Mouse (Mus musculus): ENCODE data around the gene Fcho2.
"Not testable (repeated sequence)": the region's sequence is repeated elsewhere in the genome, so short reads cannot be mapped to it uniquely, and the experiment has no call there.

Gene Fcho2

GRCm38 (mm10) chr13:98815147-98815785 is at the start of gene Fcho2:
Fcho2 (minus strand) TSS chr13:98815449.
- DNase-seq (ENCODE audit: low read depth, low spot score), result peak; percentile 95

DNA sequence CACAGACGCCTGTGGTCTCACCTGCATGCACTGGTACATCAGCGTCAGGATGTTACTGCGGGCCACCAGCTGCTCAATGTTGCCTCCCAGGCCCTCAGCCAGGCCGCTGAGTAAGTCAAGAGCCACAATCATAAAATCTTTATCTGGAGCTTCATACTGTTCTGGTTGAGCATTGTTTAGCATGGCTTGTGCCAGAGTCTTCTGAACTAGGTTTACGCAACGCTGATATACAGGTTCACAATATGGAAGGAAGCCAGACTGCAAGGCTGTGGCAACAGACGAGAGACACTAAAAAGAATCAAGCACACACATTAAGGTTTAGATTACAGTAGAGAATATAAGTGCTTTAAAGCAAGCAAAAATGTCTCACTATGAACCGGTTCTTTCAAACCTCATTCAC is 40.0 kb upstream of the Fcho2 start:
- no peak for DNase-seq (ENCODE audit: low read depth, low spot score)

- DNase-seq (ENCODE audit: low read depth, low spot score), result no peak
Measured at GRCm38 (mm10) chr13:98845794-98846193, 30.5 kb upstream of the Fcho2 start.

GRCm38 (mm10) chr13:98836423-98837088 is 21.3 kb upstream of the Fcho2 start:
- DNase-seq (ENCODE audit: low read depth, low spot score), result peak; percentile 15

GRCm38 (mm10) chr13:98835740-98836139 is 20.5 kb upstream of the Fcho2 start:
- DNase-seq (ENCODE audit: low read depth, low spot score), result no peak

DNA sequence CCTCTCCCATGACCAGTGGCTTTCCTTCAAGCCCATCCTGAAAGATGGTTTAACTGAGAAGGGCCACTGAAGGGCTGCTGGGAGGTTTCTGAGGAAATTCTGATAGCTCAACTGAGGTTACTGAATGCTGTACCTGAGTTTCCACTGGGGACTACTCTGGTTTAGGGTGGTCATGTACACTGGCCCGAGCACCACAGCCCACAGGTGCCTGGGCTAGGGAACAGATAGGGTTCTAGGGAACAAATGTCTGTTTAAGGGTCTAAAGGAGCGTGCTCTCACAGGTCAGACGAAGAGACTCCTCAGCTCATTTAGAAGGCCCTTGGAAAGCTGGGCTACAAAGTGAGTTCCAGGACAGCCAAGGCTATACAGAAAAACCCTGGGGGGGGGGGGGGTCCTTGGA is 19.5 kb upstream of the Fcho2 start:
- no peak for DNase-seq (ENCODE audit: low read depth, low spot score)

GRCm38 (mm10) chr13:98834199-98834598 is 18.9 kb upstream of the Fcho2 start:
- DNase-seq (ENCODE audit: low read depth, low spot score), result no peak

DNA sequence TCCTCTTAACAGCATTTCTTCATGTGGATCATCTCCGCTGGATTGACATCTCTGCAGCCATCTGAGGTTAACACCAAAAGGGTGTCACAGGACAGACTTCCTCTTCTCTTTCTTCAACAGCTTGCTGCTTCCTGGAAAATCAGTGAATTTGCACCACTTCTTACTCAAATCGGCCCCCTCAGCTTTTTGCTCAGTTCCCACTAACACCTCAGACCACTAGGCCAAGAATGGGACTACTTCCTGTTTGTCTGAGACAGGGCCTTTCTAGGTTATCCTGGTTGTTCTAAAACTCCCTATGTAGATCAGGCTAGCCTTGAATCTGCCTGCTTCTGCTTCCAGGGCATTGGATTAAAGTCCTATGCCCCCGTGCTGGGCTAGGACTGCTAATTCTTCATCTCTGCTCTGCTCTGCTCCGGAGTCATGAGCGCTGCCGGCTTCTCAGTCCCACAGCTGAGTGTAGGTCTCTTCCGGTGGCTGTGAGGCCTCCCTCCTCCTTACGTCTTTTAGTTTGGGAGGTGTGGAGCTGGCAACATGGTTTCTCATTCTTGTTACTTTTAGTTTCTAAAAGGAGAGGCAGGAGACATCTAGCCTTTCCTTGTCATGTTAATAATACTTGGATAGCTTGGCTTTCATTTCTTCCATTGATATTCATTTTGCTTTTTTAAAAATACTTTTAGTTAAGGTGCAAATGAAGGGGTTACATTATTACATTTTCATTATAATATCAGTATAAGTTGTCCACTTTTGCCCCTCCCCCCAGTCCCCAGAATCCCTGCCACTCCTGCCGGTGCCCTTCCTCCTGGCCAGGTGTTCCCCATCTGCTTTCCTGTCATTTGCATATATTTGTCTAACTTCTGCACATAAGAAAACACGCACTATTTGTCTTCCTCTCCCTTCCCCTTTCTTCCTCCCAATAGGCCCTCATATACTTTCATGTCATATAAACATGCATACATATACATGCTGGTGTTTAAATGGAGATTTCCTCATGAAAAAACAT is 17.5 kb upstream of the Fcho2 start:
- DNase-seq (ENCODE audit: low read depth, low spot score), result no peak

DNA sequence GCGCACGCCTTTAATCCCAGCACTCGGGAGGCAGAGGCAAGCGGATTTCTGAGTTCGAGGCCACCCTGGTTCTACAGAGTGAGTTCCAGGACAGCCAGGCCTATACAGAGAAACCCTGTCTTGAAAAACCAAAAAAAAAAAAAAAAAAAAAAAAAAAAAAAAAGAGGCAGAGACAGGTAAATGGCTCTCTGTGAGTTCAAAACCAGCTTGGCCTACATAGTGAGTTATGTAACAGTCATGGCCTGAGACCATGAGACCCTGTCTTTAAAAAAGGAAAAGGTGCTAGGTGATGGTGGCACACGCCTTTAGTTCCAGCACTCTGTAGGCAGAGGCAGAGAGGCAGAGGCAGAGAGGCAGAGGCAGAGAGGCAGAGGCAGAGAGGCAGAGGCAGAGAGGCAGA is 13.8 kb upstream of the Fcho2 start:
- DNase-seq (ENCODE audit: low read depth, low spot score), result not testable (repeated sequence)

- no peak for DNase-seq (ENCODE audit: low read depth, low spot score)
Measured at GRCm38 (mm10) chr13:98825574-98825973, 10.3 kb upstream of the Fcho2 start.

DNA sequence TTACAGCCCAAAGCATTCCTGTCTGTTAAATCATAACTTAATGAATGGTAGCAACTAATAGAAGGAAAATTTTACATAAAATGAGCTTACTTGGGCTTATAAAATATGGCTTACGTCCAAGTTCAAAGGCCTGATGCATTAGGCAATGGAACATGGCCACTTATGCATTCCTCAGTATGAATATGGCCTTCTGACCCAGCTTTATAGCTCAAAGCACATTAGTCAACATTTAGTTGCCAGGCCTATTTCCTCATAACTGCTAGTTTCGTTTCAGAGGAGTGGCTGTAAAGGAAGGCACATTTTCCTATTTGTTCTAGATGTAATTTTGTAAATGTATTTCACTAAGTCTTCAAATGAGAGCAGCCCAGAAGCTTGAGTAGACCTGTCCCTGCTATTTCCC is 3.8 kb upstream of the Fcho2 start:
- no peak for DNase-seq (ENCODE audit: low read depth, low spot score)

- no peak for DNase-seq (ENCODE audit: low read depth, low spot score)
Measured at GRCm38 (mm10) chr13:98818205-98818604, 3.0 kb upstream of the Fcho2 start.

- DNase-seq (ENCODE audit: low read depth, low spot score), result no peak
Measured at GRCm38 (mm10) chr13:98817766-98818165, 2.5 kb upstream of the Fcho2 start.

- not testable (repeated sequence) for DNase-seq (ENCODE audit: low read depth, low spot score)
Measured at GRCm38 (mm10) chr13:98816981-98817660, 1.9 kb upstream of the Fcho2 start.

DNA sequence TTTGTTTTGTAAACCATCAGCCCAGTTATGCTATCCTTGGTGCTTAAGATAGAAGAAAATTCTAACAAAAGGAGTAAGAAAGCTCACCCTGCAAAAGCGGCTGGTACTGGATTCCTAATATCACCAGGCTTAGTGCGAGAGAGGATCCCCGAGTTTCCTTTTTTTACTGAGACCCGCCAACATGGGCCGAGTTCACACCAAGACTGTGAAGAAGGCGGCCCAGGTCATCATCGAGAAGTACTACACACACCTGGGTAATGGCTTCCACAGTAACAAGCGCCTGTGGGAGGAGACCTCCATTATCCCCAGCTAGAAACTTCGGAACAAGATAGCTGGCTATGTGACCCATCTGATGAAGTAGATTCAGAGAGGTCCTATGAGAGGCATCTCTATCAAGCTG is 1.3 kb upstream of the Fcho2 start:
- DNase-seq (ENCODE audit: low read depth, low spot score), result no peak

DNA sequence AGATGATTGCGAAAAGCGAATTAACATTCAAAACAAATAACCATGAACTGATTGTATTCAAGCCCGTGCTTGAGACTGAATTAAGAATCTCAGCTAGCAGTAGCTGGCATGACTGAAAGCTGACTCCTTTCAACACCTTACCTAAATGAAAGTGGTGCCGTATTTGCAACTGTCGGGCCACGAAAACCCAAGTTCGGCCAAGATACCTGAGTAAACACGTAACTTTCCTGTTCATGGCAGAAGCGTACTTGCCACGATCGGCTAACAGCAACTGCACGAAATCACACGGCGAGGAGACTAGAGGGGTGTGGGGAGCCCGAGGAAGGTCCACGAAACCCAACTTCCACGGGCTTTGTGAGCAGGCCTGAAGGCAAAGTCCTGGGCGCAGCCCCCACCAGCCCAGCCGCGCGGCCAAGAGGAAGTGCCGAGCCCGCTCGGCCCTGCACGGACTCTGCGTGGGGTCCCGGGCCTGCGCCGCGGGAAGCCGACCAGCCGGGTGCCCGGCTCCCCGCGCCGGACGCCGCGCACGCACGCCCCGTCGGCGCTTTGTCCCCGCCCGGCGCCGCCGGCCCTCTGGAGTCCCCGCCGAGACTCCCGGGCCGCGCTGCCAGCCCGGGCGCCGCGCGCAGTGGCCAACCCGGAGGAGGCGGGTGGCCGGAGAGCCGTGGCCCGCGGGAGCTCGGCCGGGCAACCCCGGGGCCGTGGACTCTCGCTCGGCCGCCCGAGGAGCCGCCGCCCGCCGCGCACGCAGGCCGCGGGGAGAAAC is 791 bp downstream of the Fcho2 start:
- DNase-seq (ENCODE audit: low read depth, low spot score), result no peak

DNA sequence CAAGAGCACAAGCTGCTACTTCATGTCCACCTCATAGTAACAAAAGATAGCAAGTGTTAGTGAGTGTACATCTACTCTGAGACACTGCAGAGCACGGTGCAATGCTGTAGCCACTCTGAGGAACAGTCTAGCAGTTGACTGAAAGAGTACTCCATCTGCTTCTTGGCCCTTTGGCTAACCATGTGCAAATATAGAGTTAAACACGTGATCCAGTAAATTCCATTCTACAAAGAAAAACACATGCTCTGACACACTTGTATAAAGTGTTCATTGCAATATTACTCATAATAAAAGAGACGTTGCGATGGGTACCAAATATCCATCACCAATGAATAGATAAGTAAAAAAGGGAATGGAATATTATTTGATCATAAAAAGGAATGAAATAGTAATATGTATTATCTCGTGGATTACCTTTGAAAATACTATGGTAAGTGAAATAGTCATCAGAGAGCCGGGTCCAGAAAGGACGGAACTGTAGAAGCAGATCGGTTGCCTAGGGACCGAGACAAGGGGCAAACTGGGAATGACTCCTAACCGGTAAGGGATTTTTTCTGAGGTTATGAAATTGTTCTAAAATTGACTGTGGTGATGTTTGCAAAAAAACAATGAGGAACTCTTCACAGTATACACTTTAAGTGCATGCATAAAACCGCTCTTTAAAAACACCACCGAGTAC is 1.5 kb downstream of the Fcho2 start:
- DNase-seq (ENCODE audit: low read depth, low spot score), result no peak

DNA sequence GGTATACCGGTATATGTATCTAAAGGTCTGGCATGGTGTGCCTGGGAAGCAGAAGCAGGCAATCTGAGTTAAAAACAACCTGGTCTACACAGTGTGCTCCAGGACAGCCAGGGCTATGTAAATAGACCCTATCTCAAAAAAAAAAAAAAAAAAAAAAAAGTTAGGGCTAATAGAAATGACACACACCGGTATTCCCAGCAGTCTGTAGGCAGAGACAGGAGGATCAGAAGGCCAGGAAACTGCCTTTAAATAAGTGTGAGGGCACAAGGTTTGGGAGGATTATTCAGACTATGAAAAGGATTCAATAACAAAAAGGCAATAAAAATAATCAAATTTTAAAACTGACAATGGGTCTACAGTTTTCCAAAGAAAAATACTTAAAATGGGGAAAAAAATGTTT is 2.1 kb downstream of the Fcho2 start:
- no peak for DNase-seq (ENCODE audit: low read depth, low spot score)

- DNase-seq (ENCODE audit: low read depth, low spot score), result no peak
Measured at GRCm38 (mm10) chr13:98812285-98812684, 3.0 kb downstream of the Fcho2 start.

GRCm38 (mm10) chr13:98810143-98810542 is 5.1 kb downstream of the Fcho2 start:
- DNase-seq (ENCODE audit: low read depth, low spot score), result peak; percentile 81

Data from c-Kit-negative CD71-positive TER-119-positive erythroid progenitor cells, embryonic 14.5 days (primary cell).